Mouse (Mus musculus) forebrain, embryonic 15.5 days (tissue): ENCODE data around the gene Ppp1r37. TPM values are rescaled to one million over a fixed set of nuclear protein-coding genes. Genes with fewer than 3 reads are reported as not detected.

Source experiments
- ATAC-seq: fragments of 200-750 bp; cut with Nextera tagmentation; replicated peaks from 2 replicates; pipeline ENCODE4 v1.8.0; 2017; ENCODE audit warnings: mild to moderate bottlenecking, moderate TSS enrichment, moderate library complexity
- H3K27ac ChIP-seq: fragments of 300-500 bp; sonication (generic); replicated peaks from 2 replicates; pipeline ENCODE4 v1.5.1; 2015; ENCODE audit warnings: mild to moderate bottlenecking, inconsistent platforms
- H3K27me3 ChIP-seq: fragments of 300-500 bp; sonication (generic); 2 replicates; pipeline ENCODE4 v1.6.1; 2015; ENCODE audit warnings: inconsistent platforms
- H3K36me3 ChIP-seq: fragments of 300-500 bp; sonication (generic); 2 replicates; pipeline ENCODE4 v1.6.1; 2015; ENCODE audit warnings: mild to moderate bottlenecking, inconsistent platforms
- H3K4me1 ChIP-seq: fragments of 300-500 bp; sonication (generic); 2 replicates; pipeline ENCODE4 v1.6.1; 2015; ENCODE audit warnings: inconsistent platforms
- H3K4me2 ChIP-seq: fragments of 300-500 bp; sonication (generic); replicated peaks from 2 replicates; pipeline ENCODE4 v1.6.1; 2015; ENCODE audit warnings: mild to moderate bottlenecking, inconsistent platforms
- H3K4me3 ChIP-seq: fragments of 300-500 bp; sonication (generic); 2 replicates; pipeline ENCODE4 v1.5.1; 2015; ENCODE audit warnings: mild to moderate bottlenecking, inconsistent platforms
- H3K9ac ChIP-seq: fragments of 300-500 bp; sonication (generic); replicated peaks from 2 replicates; pipeline ENCODE4 v1.6.1; 2015; ENCODE audit warnings: mild to moderate bottlenecking, inconsistent platforms
- H3K9me3 ChIP-seq: fragments of 300-500 bp; sonication (generic); 2 replicates; pipeline ENCODE4 v1.6.1; 2016; ENCODE audit warnings: inconsistent platforms
- WGBS: fragments of 180-500 bp; shearing (Covaris S2); methylation state at CpG from one replicate; pipeline ENCODE4 v1.1.7; 2015; ENCODE audit warnings: mixed read lengths; 5-methylcytosine and 5-hydroxymethylcytosine counted together
- polyA plus RNA-seq: library from polyadenylated mRNA; unstranded; fragments of >200 nt; fragmentation: Nextera tagmentation; extraction: Ambion mirVana; gene quantifications from 2 replicates; pipeline ENCODE4 v1.2.1, GENCODE M21; 2015

The Ppp1r37 gene
- polyA plus RNA-seq, 1 experiment from 2014 or later, result 40.5 TPM

GRCm38 (mm10) chr7:19564455-19564854 lies 1.6 kb upstream of the Ppp1r37 start:
- WGBS, result 95% methylated on average over 4 of the region's 4 CpGs

GRCm38 (mm10) chr7:19563884-19564283 lies 1.0 kb upstream of the Ppp1r37 start:
- Histone ChIP-seq H3K4me3 (no peak overlapping the region), H3K4me1 (peaks cover 35% of the 10 kb centered on the region), H3K36me3 (peaks cover 23% of the 10 kb centered on the region), H3K27me3 (no peaks in the 10 kb centered on the region), H3K9ac (no peak overlapping the region), H3K4me2 (no peak overlapping the region), H3K27ac (no peak overlapping the region), H3K9me3 (no peaks in the 10 kb centered on the region)
- WGBS, result 88% methylated on average over 3 of the region's 3 CpGs
- no peak for ATAC-seq

More at GRCm38 (mm10) chr7:19564455-19564854, 1.6 kb upstream of the Ppp1r37 start:
- no peak overlapping the region for H3K27ac ChIP-seq
- H3K4me1 ChIP-seq, result peaks cover 30% of the 10 kb centered on the region
- no peaks in the 10 kb centered on the region for H3K27me3 ChIP-seq
- H3K9me3 ChIP-seq, result no peaks in the 10 kb centered on the region
- ATAC-seq, result no peak
- H3K9ac ChIP-seq, result no peak overlapping the region
- no peak overlapping the region for H3K4me3 ChIP-seq
- H3K36me3 ChIP-seq, result peaks cover 25% of the 10 kb centered on the region
- no peak overlapping the region for H3K4me2 ChIP-seq

- no peaks in the 10 kb centered on the region for H3K27me3 ChIP-seq
- H3K4me3 ChIP-seq, result peak overlapping the region; percentile 77
- peaks cover 19% of the 10 kb centered on the region for H3K36me3 ChIP-seq
- H3K4me2 ChIP-seq, result peak overlapping the region; percentile 95
- H3K9me3 ChIP-seq, result no peaks in the 10 kb centered on the region
- peak overlapping the region; percentile 91 for H3K9ac ChIP-seq
- H3K27ac ChIP-seq, result peak overlapping the region; percentile 96
- under 1% methylated on average over 102 of the region's 102 CpGs for WGBS
- peak; percentile 90 for ATAC-seq
- peaks cover 54% of the 10 kb centered on the region for H3K4me1 ChIP-seq
Measured at GRCm38 (mm10) chr7:19561765-19562642, 872 bp downstream of the Ppp1r37 start.

GRCm38 (mm10) chr7:19561431-19561764 lies 1.5 kb downstream of the Ppp1r37 start:
- Histone ChIP-seq H3K4me2 (peak overlapping the region; percentile 95), H3K4me1 (peaks cover 55% of the 10 kb centered on the region), H3K36me3 (peaks cover 18% of the 10 kb centered on the region), H3K4me3 (peak overlapping the region; percentile 77), H3K27ac (peak overlapping the region; percentile 96; the same call in 1 of the 2 replicates), H3K27me3 (no peaks in the 10 kb centered on the region), H3K9ac (peak overlapping the region; percentile 91), H3K9me3 (no peaks in the 10 kb centered on the region)
- 1% methylated on average over 11 of the region's 11 CpGs for WGBS
- ATAC-seq, result no peak

- peak overlapping the region; percentile 91 for H3K9ac ChIP-seq
- H3K4me3 ChIP-seq, result peak overlapping the region; percentile 77
- peak overlapping the region; percentile 95 for H3K4me2 ChIP-seq
- peaks cover 55% of the 10 kb centered on the region for H3K4me1 ChIP-seq
- no peak for ATAC-seq
- no peaks in the 10 kb centered on the region for H3K27me3 ChIP-seq
- peaks cover 18% of the 10 kb centered on the region for H3K36me3 ChIP-seq
- 25% methylated on average over 11 of the region's 11 CpGs for WGBS
- H3K27ac ChIP-seq, result no peak overlapping the region
- no peaks in the 10 kb centered on the region for H3K9me3 ChIP-seq
Measured at GRCm38 (mm10) chr7:19560491-19561260, 2.2 kb downstream of the Ppp1r37 start.

GRCm38 (mm10) chr7:19558965-19559364 lies 3.9 kb downstream of the Ppp1r37 start:
- Histone ChIP-seq H3K27me3 (no peaks in the 10 kb centered on the region), H3K36me3 (peaks cover 3% of the 10 kb centered on the region; the same call in 1 of the 2 replicates), H3K4me3 (no peak overlapping the region), H3K27ac (no peak overlapping the region), H3K9ac (no peak overlapping the region), H3K9me3 (no peaks in the 10 kb centered on the region), H3K4me2 (0 out of 2 replicates have a peak overlapping the region, but pooled peaks have one; percentile 17), H3K4me1 (peaks cover 55% of the 10 kb centered on the region)
- WGBS, result 35% methylated on average over 2 of the region's 2 CpGs
- ATAC-seq, result no peak

GRCm38 (mm10) chr7:19557982-19558900 lies 4.6 kb downstream of the Ppp1r37 start:
- Histone ChIP-seq H3K4me1 (peaks cover 50% of the 10 kb centered on the region), H3K27me3 (no peaks in the 10 kb centered on the region), H3K36me3 (0 out of 2 replicates have a peak, but pooled peaks cover 2% of the 10 kb centered on the region), H3K4me2 (no peak overlapping the region), H3K27ac (no peak overlapping the region), H3K9me3 (no peaks in the 10 kb centered on the region), H3K9ac (no peak overlapping the region), H3K4me3 (no peak overlapping the region)
- 96% methylated on average over 6 of the region's 6 CpGs for WGBS
- no peak for ATAC-seq

GRCm38 (mm10) chr7:19557086-19557485 lies 5.8 kb downstream of the Ppp1r37 start:
- Histone ChIP-seq H3K36me3 (peaks cover 5% of the 10 kb centered on the region; the same call in 1 of the 2 replicates), H3K27ac (no peak overlapping the region), H3K9ac (no peak overlapping the region), H3K4me2 (no peak overlapping the region), H3K27me3 (no peaks in the 10 kb centered on the region), H3K9me3 (no peaks in the 10 kb centered on the region), H3K4me1 (peaks cover 44% of the 10 kb centered on the region), H3K4me3 (no peak overlapping the region)
- no peak for ATAC-seq
- WGBS, result 88% methylated on average over 2 of the region's 2 CpGs

- Histone ChIP-seq H3K4me3 (no peak overlapping the region), H3K4me1 (peaks cover 22% of the 10 kb centered on the region), H3K4me2 (no peak overlapping the region), H3K27me3 (no peaks in the 10 kb centered on the region), H3K27ac (no peak overlapping the region), H3K9ac (no peak overlapping the region), H3K9me3 (no peaks in the 10 kb centered on the region), H3K36me3 (peaks cover 5% of the 10 kb centered on the region; the same call in 1 of the 2 replicates)
- no peak for ATAC-seq
- WGBS, result 88% methylated on average over 1 of the region's 1 CpGs
Measured at GRCm38 (mm10) chr7:19554168-19554567, 8.7 kb downstream of the Ppp1r37 start.

GRCm38 (mm10) chr7:19552443-19552842 lies 10.4 kb downstream of the Ppp1r37 start:
- H3K27ac ChIP-seq, result no peak overlapping the region
- no peak overlapping the region for H3K4me3 ChIP-seq
- no peak overlapping the region for H3K9ac ChIP-seq
- H3K36me3 ChIP-seq, result peaks cover 5% of the 10 kb centered on the region; the same call in 1 of the 2 replicates
- H3K4me1 ChIP-seq, result 0 out of 2 replicates have a peak, but pooled peaks cover 5% of the 10 kb centered on the region
- no peaks in the 10 kb centered on the region for H3K9me3 ChIP-seq
- H3K27me3 ChIP-seq, result no peaks in the 10 kb centered on the region
- H3K4me2 ChIP-seq, result no peak overlapping the region
- ATAC-seq, result no peak
- WGBS, result 94% methylated on average over 2 of the region's 2 CpGs

GRCm38 (mm10) chr7:19551634-19552033 lies 11.2 kb downstream of the Ppp1r37 start:
- 92% methylated on average over 5 of the region's 5 CpGs for WGBS
- Histone ChIP-seq H3K4me2 (no peak overlapping the region), H3K27ac (no peak overlapping the region), H3K9ac (no peak overlapping the region), H3K9me3 (no peaks in the 10 kb centered on the region), H3K4me3 (no peak overlapping the region), H3K4me1 (0 out of 2 replicates have a peak, but pooled peaks cover 2% of the 10 kb centered on the region), H3K27me3 (no peaks in the 10 kb centered on the region), H3K36me3 (peaks cover 5% of the 10 kb centered on the region; the same call in 1 of the 2 replicates)
- no peak for ATAC-seq
